Mouse (Mus musculus) hindbrain, embryonic 12.5 days (tissue): ENCODE results near the gene Cotl1. TPM values are rescaled to one million over a fixed set of nuclear protein-coding genes. Genes with fewer than 3 reads are reported as not detected.

ENCODE experiments used
- ATAC-seq: fragments of 200-750 bp; cut with Nextera tagmentation; 2 replicates; pipeline ENCODE4 v1.8.0; 2017; ENCODE audit warnings: moderate TSS enrichment; ENCODE audit not compliant: low FRiP score
- H3K27ac ChIP-seq: fragments of 300-500 bp; sonication (generic); 2 replicates; pipeline ENCODE4 v1.5.1; 2016; ENCODE audit warnings: mild to moderate bottlenecking
- H3K27me3 ChIP-seq: fragments of 300-500 bp; sonication (generic); 2 replicates; pipeline ENCODE4 v1.6.1; 2016; ENCODE audit warnings: mild to moderate bottlenecking
- H3K36me3 ChIP-seq: fragments of 300-500 bp; sonication (generic); 2 replicates; pipeline ENCODE4 v1.6.1; 2016; ENCODE audit warnings: mild to moderate bottlenecking
- H3K4me1 ChIP-seq: fragments of 300-500 bp; sonication (generic); 2 replicates; pipeline ENCODE4 v1.6.1; 2016
- H3K4me2 ChIP-seq: fragments of 300-500 bp; sonication (generic); replicated peaks from 2 replicates; pipeline ENCODE4 v1.6.1; 2016; ENCODE audit warnings: mild to moderate bottlenecking
- H3K4me3 ChIP-seq: fragments of 300-500 bp; sonication (generic); 2 replicates; pipeline ENCODE4 v1.5.1; 2016; ENCODE audit warnings: mild to moderate bottlenecking
- H3K9ac ChIP-seq: fragments of 300-500 bp; sonication (generic); 2 replicates; pipeline ENCODE4 v1.6.1; 2016; ENCODE audit warnings: mild to moderate bottlenecking, moderate library complexity
- H3K9me3 ChIP-seq: fragments of 300-500 bp; sonication (generic); replicated peaks from 2 replicates; pipeline ENCODE4 v1.6.1; 2016; ENCODE audit warnings: mild to moderate bottlenecking
- WGBS: fragments of 180-500 bp; shearing (Covaris S2); methylation state at CpG from one replicate; pipeline ENCODE4 v1.1.7; 2016; 5-methylcytosine and 5-hydroxymethylcytosine counted together
- polyA plus RNA-seq: library from polyadenylated mRNA; unstranded; fragments of >200 nt; fragmentation: Nextera tagmentation; extraction: Ambion mirVana; gene quantifications from 2 replicates; pipeline ENCODE4 v1.2.1, GENCODE M21; 2016

Gene Cotl1
- polyA plus RNA-seq, 1 experiment from 2014 or later, result 142 TPM

- 82% methylated on average over 6 of the region's 6 CpGs for WGBS
- H3K27ac ChIP-seq, result no peak overlapping the region
- H3K4me1 ChIP-seq, result peaks cover 23% of the 10 kb centered on the region
- no peaks in the 10 kb centered on the region for H3K9me3 ChIP-seq
- peak overlapping the region; percentile 23; the same call in 1 of the 2 replicates for H3K9ac ChIP-seq
- no peak overlapping the region for H3K4me3 ChIP-seq
- ATAC-seq, result no peak
- no peak overlapping the region for H3K4me2 ChIP-seq
- no peaks in the 10 kb centered on the region for H3K27me3 ChIP-seq
- H3K36me3 ChIP-seq, result no peaks in the 10 kb centered on the region
Measured at GRCm38 (mm10) chr8:119783579-119783978, 56.8 kb downstream of the Cotl1 start.

GRCm38 (mm10) chr8:119782715-119783114, 57.6 kb downstream of the Cotl1 start:
- ATAC-seq, result no peak
- no peak overlapping the region for H3K4me2 ChIP-seq

GRCm38 (mm10) chr8:119781086-119781840, 59.1 kb downstream of the Cotl1 start:
- Histone ChIP-seq H3K4me1 (peaks cover 31% of the 10 kb centered on the region), H3K4me3 (no peak overlapping the region), H3K27ac (no peak overlapping the region), H3K36me3 (no peaks in the 10 kb centered on the region), H3K9ac (no peak overlapping the region), H3K9me3 (no peaks in the 10 kb centered on the region), H3K27me3 (no peaks in the 10 kb centered on the region), H3K4me2 (no peak overlapping the region)
- no peak for ATAC-seq
- WGBS, result 68% methylated on average over 4 of the region's 4 CpGs

More at GRCm38 (mm10) chr8:119782715-119783114, 57.6 kb downstream of the Cotl1 start:
- H3K9me3 ChIP-seq, result no peaks in the 10 kb centered on the region
- 4% methylated on average over 5 of the region's 5 CpGs for WGBS
- H3K4me1 ChIP-seq, result peaks cover 25% of the 10 kb centered on the region
- H3K4me3 ChIP-seq, result no peak overlapping the region
- no peak overlapping the region for H3K27ac ChIP-seq
- no peaks in the 10 kb centered on the region for H3K36me3 ChIP-seq
- no peak overlapping the region for H3K9ac ChIP-seq
- no peaks in the 10 kb centered on the region for H3K27me3 ChIP-seq

- Histone ChIP-seq H3K27me3 (no peaks in the 10 kb centered on the region), H3K27ac (no peak overlapping the region), H3K4me1 (peaks cover 24% of the 10 kb centered on the region), H3K4me2 (no peak overlapping the region), H3K36me3 (no peaks in the 10 kb centered on the region), H3K9ac (no peak overlapping the region), H3K4me3 (no peak overlapping the region), H3K9me3 (no peaks in the 10 kb centered on the region)
- WGBS, result 80% methylated on average over 9 of the region's 9 CpGs
- ATAC-seq, result no peak
Measured at GRCm38 (mm10) chr8:119780402-119781049, 59.8 kb downstream of the Cotl1 start.

GRCm38 (mm10) chr8:119779013-119779737, 61.2 kb downstream of the Cotl1 start:
- 0 out of 2 replicates have a peak overlapping the region, but pooled peaks have one; percentile 83 for H3K27ac ChIP-seq
- H3K27me3 ChIP-seq, result no peaks in the 10 kb centered on the region
- no peaks in the 10 kb centered on the region for H3K9me3 ChIP-seq
- H3K4me2 ChIP-seq, result peak overlapping the region; percentile 87
- H3K36me3 ChIP-seq, result no peaks in the 10 kb centered on the region
- peaks cover 20% of the 10 kb centered on the region for H3K4me1 ChIP-seq
- H3K9ac ChIP-seq, result 0 out of 2 replicates have a peak overlapping the region, but pooled peaks have one; percentile 51
- 25% methylated on average over 14 of the region's 14 CpGs for WGBS
- ATAC-seq, result no peak
- no peak overlapping the region for H3K4me3 ChIP-seq

- Histone ChIP-seq H3K27me3 (no peaks in the 10 kb centered on the region), H3K4me2 (peak within 1 kb of the TSS; percentile 87), H3K4me3 (peak within 1 kb of the TSS; percentile 59), H3K4me1 (peaks cover 18% of the 10 kb centered on the region), H3K9me3 (no peaks in the 10 kb centered on the region), H3K9ac (peak within 1 kb of the TSS; percentile 74), H3K27ac (peak within 1 kb of the TSS; percentile 83), H3K36me3 (no peaks in the 10 kb centered on the region)
- ATAC-seq, result peak; percentile 97
- under 1% methylated on average over 18 of the region's 18 CpGs for WGBS
Measured at GRCm38 (mm10) chr8:119778263-119778662, 62.1 kb downstream of the Cotl1 start, which contains the start of gene Tldc1. Tldc1 (minus strand) TSS chr8:119778416.

- Histone ChIP-seq H3K27me3 (no peaks in the 10 kb centered on the region), H3K4me3 (peak overlapping the region; percentile 59), H3K4me2 (peak overlapping the region; percentile 87), H3K9me3 (no peaks in the 10 kb centered on the region), H3K27ac (peak overlapping the region; percentile 83), H3K36me3 (no peaks in the 10 kb centered on the region), H3K9ac (peak overlapping the region; percentile 74), H3K4me1 (peaks cover 18% of the 10 kb centered on the region)
- WGBS, result 20% methylated on average over 7 of the region's 7 CpGs
- peak; percentile 35 for ATAC-seq
Measured at GRCm38 (mm10) chr8:119777765-119778164, 62.6 kb downstream of the Cotl1 start.

- Histone ChIP-seq H3K27me3 (no peaks in the 10 kb centered on the region), H3K9me3 (no peaks in the 10 kb centered on the region), H3K4me3 (0 out of 2 replicates have a peak overlapping the region, but pooled peaks have one; percentile 59), H3K9ac (no peak overlapping the region), H3K4me1 (peaks cover 18% of the 10 kb centered on the region), H3K36me3 (0 out of 2 replicates have a peak, but pooled peaks cover 5% of the 10 kb centered on the region), H3K4me2 (no peak overlapping the region), H3K27ac (no peak overlapping the region)
- ATAC-seq, result no peak
- 86% methylated on average over 7 of the region's 7 CpGs for WGBS
Measured at GRCm38 (mm10) chr8:119776668-119777245, 63.6 kb downstream of the Cotl1 start.

- peaks cover 50% of the 10 kb centered on the region for H3K36me3 ChIP-seq
- no peak overlapping the region for H3K4me2 ChIP-seq
- H3K9me3 ChIP-seq, result no peaks in the 10 kb centered on the region
- WGBS, result 85% methylated on average over 22 of the region's 22 CpGs
- ATAC-seq, result no peak
- no peaks in the 10 kb centered on the region for H3K4me1 ChIP-seq
- H3K27ac ChIP-seq, result no peak overlapping the region
- H3K4me3 ChIP-seq, result no peak overlapping the region
- no peak overlapping the region for H3K9ac ChIP-seq
- no peaks in the 10 kb centered on the region for H3K27me3 ChIP-seq
Measured at GRCm38 (mm10) chr8:119765761-119766444, 74.4 kb downstream of the Cotl1 start.

GRCm38 (mm10) chr8:119765311-119765710, 75.0 kb downstream of the Cotl1 start:
- Histone ChIP-seq H3K9me3 (no peaks in the 10 kb centered on the region), H3K36me3 (peaks cover 49% of the 10 kb centered on the region), H3K27ac (no peak overlapping the region), H3K4me3 (no peak overlapping the region), H3K4me1 (no peaks in the 10 kb centered on the region), H3K27me3 (no peaks in the 10 kb centered on the region), H3K9ac (no peak overlapping the region), H3K4me2 (no peak overlapping the region)
- 89% methylated on average over 10 of the region's 10 CpGs for WGBS
- no peak for ATAC-seq
